Mouse (Mus musculus): Measurements from ENCODE around the gene Rab36.

- no peak for TF ChIP-seq CTCF (IDR thresholded peaks at IDR 0.05; ENCODE audit: low read depth, low read length)
- no peak for TF ChIP-seq POLR2A (IDR thresholded peaks at IDR 0.05; ENCODE audit: extremely low read depth, insufficient read depth, low read length)
These were observed 5.3 kb upstream of the Rab36 start for GRCm38 (mm10) chr10:75031345-75032114.
